Mouse (Mus musculus) midbrain, embryonic 15.5 days (tissue): Measurements from ENCODE around the gene B3galnt1. TPM values are rescaled to one million over a fixed set of nuclear protein-coding genes. Genes with fewer than 3 reads are reported as not detected.

ENCODE experiments used
- ATAC-seq: fragments of 200-750 bp; cut with Nextera tagmentation; replicated peaks from 2 replicates; pipeline ENCODE4 v1.8.0; 2017; ENCODE audit warnings: moderate TSS enrichment
- H3K27ac ChIP-seq: fragments of 300-500 bp; sonication (generic); 2 replicates; pipeline ENCODE4 v1.5.1; 2015; ENCODE audit warnings: mild to moderate bottlenecking, inconsistent platforms
- H3K27me3 ChIP-seq: fragments of 300-500 bp; sonication (generic); replicated peaks from 2 replicates; pipeline ENCODE4 v1.6.1; 2015; ENCODE audit warnings: inconsistent platforms
- H3K36me3 ChIP-seq: fragments of 300-500 bp; sonication (generic); replicated peaks from 2 replicates; pipeline ENCODE4 v1.6.1; 2015; ENCODE audit warnings: inconsistent platforms
- H3K4me1 ChIP-seq: fragments of 300-500 bp; sonication (generic); 2 replicates; pipeline ENCODE4 v1.6.1; 2015; ENCODE audit warnings: inconsistent platforms
- H3K4me2 ChIP-seq: fragments of 300-500 bp; sonication (generic); 2 replicates; pipeline ENCODE4 v1.6.1; 2015; ENCODE audit warnings: inconsistent platforms, mild to moderate bottlenecking, moderate library complexity
- H3K4me3 ChIP-seq: fragments of 300-500 bp; sonication (generic); 2 replicates; pipeline ENCODE4 v1.5.1; 2015; ENCODE audit warnings: mild to moderate bottlenecking, inconsistent platforms
- H3K9ac ChIP-seq: fragments of 300-500 bp; sonication (generic); 2 replicates; pipeline ENCODE4 v1.6.1; 2015; ENCODE audit warnings: mild to moderate bottlenecking, inconsistent platforms
- H3K9me3 ChIP-seq: fragments of 300-500 bp; sonication (generic); 2 replicates; pipeline ENCODE4 v1.6.1; 2016; ENCODE audit warnings: inconsistent platforms
- WGBS: fragments of 180-500 bp; shearing (Covaris S2); methylation state at CpG from one replicate; pipeline ENCODE4 v1.1.7; 2015; ENCODE audit warnings: mixed read lengths; 5-methylcytosine and 5-hydroxymethylcytosine counted together
- polyA plus RNA-seq: library from polyadenylated mRNA; unstranded; fragments of >200 nt; fragmentation: Nextera tagmentation; extraction: Ambion mirVana; gene quantifications from 2 replicates; pipeline ENCODE4 v1.2.1, GENCODE M21; 2015

Gene B3galnt1
- polyA plus RNA-seq, result 101 and 103 TPM in 2 replicates

DNA sequence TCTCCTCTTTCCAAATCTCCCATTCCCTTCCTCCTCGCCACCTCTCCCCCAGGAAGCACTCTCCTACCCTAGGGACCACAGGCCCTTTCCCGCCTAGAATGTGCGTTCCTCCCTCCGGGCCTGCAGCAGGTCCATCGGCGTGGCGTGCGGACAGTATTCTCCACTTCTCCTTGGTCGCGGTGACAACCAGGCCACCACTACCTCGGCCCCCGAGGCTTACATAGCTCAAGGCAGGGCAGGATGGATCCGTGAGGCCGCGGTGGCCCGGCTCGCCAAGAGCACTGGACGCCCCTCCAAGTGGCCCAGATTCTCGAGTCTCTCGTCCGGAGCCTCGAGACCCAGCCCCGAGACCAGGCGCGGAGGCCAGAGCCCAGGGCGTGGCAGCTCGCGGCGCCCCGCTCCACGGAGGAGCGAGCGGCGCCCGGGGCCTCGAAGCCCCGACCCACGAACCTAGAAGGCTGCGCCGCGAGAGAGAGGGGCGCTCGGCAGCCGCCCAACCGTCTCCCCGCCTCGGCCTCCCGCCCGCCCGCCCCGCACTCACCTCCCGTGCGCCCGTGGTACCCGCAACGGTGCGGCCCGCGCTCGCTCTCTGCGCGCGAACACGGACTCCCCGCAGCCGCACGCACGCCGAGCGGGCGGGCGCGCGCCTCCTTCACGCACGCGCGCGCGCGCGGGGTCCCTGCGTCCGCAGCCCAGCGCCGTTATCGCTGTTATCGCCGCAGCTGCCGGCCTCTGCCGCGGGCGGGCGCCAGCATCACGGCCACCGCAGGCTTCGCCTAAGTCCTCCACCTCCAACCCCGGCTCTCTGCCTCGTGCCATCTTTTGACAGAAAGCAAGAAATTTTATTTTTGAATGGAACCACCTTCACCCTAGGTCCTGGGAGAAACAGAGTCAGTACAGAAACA lies at the start of gene B3galnt1:
Gene B3galnt1, minus strand, starts transcription at position 700 of the 905 bp plus-strand sequence.
- peak within 1 kb of the TSS; percentile 64 for H3K4me2 ChIP-seq
- ATAC-seq, result peak; percentile 88
- whole genome bisulfite sequencing, result under 1% methylated on average over 94 of the region's 99 CpGs

DNA sequence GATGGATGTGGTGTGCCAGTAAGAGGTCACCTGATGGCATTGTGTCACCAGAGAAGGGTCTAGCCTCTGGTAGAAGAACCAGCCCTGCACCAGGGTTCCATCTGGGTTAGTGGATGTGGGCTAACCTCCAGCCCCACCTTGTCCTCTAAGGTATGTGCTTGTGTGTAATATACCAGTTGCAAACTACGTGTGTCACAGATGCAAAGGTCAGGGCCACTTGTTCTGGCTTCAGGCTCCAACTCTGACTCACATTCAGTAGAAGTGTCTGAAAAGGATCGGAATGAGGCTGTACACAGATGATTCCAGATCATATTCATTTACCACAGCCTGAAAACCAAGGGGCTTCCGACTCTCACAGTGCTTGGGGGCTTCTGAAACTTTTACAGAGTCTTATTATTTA lies 35.8 kb upstream of the B3galnt1 start:
- 92% methylated on average over 3 of the region's 3 CpGs for WGBS
- no peak for ATAC-seq
- H3K4me3 ChIP-seq, result no peak overlapping the region
- no peak overlapping the region for H3K4me2 ChIP-seq
- no peaks in the 10 kb centered on the region for H3K27me3 ChIP-seq
- no peaks in the 10 kb centered on the region for H3K36me3 ChIP-seq
- no peaks in the 10 kb centered on the region for H3K4me1 ChIP-seq
- H3K27ac ChIP-seq, result no peak overlapping the region
- no peaks in the 10 kb centered on the region for H3K9me3 ChIP-seq
- no peak overlapping the region for H3K9ac ChIP-seq

More for the DNA sequence above, at the start of gene B3galnt1:
- H3K9me3 ChIP-seq, result no peaks in the 10 kb centered on the region
- H3K36me3 ChIP-seq, result no peaks in the 10 kb centered on the region
- peaks cover 37% of the 10 kb centered on the region for H3K4me1 ChIP-seq
- H3K9ac ChIP-seq, result peak within 1 kb of the TSS; percentile 83
- H3K27ac ChIP-seq, result peak within 1 kb of the TSS; percentile 87
- H3K27me3 ChIP-seq, result no peaks in the 10 kb centered on the region
- peak within 1 kb of the TSS; percentile 77 for H3K4me3 ChIP-seq

DNA sequence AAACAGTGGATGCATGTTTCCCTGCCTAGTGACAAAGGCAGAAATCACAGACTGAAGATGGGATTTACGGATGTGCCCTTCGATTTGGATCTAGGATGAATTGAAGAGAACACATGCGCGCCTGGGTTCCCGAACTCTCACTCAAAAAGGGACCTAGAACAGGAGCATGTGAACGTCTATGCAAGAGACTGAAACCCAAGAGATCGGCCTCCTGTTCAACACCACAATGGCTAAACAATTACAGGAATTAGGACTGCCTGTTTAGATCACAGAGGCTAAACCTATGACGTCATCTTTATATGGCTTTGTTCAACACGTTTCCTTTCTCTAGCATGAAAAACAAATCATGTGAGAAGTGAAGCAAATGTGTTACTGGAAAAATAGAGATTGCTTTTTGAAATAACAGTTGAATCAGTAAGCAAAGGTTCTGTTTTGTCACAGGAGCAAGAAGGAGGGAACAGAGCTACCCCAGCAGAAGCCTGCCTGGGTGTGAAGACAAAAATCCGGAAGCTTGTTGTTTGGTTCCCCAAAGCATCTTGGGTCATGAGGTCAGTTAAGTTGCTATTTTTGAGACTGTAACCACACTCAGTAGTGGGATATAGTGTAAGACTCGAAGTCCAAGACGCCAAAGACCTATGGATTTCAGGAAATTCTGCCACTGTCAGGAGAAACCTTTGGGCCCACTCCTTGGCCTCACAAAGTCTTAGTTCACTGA lies 35.1 kb upstream of the B3galnt1 start:
- H3K27ac ChIP-seq, result no peak overlapping the region
- H3K36me3 ChIP-seq, result no peaks in the 10 kb centered on the region
- WGBS, result 76% methylated on average over 12 of the region's 12 CpGs
- ATAC-seq, result no peak
- no peak overlapping the region for H3K4me3 ChIP-seq
- no peaks in the 10 kb centered on the region for H3K9me3 ChIP-seq
- no peak overlapping the region for H3K9ac ChIP-seq
- H3K27me3 ChIP-seq, result no peaks in the 10 kb centered on the region
- no peaks in the 10 kb centered on the region for H3K4me1 ChIP-seq
- H3K4me2 ChIP-seq, result no peak overlapping the region

DNA sequence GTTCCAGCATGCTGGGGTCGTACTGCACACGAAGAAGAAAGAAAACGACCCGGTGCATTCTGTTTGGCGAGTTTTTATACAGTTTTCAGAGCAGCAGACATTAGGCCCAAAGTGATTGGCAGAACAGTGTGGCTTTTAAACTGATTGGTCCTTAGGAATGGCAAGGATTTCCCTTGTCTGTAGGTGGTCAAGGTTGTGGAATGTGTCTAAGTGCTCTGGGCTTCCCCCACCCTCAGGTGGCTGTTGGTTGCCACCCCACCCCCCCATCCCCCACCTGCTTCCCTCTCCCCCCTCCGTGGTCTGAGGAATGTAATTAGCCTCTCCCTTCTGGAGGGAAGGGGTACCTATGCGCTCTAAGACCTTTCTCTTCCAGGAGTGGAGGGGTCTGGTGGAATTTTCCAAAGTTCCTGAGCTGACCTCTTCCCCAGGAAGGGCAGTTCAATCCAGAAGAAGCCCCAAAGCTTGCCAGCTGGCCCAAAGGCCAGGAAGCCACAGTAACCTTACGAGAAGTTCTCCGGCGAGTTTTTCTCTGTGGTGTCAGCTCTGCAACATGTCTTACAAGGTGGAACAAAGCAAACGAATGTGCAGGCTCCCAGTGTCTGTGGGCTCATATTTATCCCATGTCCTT lies 28.3 kb upstream of the B3galnt1 start:
- Histone ChIP-seq H3K4me2 (no peak overlapping the region), H3K27me3 (no peaks in the 10 kb centered on the region), H3K36me3 (no peaks in the 10 kb centered on the region), H3K4me3 (no peak overlapping the region), H3K27ac (no peak overlapping the region), H3K9me3 (no peaks in the 10 kb centered on the region), H3K4me1 (no peaks in the 10 kb centered on the region), H3K9ac (no peak overlapping the region)
- 79% methylated on average over 11 of the region's 11 CpGs for WGBS
- ATAC-seq, result no peak

DNA sequence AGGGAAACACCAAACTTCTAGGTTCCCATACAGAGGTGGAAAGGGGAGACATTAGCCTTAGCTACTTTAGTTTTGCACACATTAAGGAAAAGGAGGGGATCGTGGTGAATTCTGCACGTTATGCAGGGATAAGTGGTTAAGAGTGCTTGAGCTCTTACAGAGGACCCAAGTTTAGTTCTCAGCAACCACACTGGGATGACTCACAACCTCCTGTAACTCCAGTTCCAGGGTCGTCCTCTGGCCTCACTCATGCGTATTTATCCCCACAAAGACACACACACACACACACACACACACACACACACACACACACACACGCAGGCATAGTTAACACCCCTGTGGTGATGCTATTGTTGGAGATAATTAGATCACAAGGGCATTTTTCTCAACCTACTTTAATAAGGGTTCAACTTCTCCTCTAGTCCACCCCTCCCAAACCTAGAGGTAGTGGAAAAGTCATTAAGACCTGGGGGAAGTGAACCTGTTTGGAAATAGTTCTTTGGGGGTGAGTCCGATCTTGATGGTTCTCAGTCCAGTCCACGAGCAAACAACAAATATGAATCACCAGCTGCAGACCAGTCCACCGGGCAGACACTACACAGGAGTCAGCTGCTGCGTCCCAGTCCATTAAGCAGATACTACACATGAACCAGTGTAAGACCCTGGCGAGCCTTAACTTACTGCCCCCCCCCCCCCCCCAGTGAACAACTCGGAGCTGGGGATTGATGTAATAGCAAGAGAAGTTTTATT lies 27.6 kb upstream of the B3galnt1 start:
- H3K4me1 ChIP-seq, result no peaks in the 10 kb centered on the region
- no peaks in the 10 kb centered on the region for H3K9me3 ChIP-seq
- no peaks in the 10 kb centered on the region for H3K27me3 ChIP-seq
- no peak for ATAC-seq
- WGBS, result 80% methylated on average over 11 of the region's 11 CpGs
- no peak overlapping the region for H3K4me2 ChIP-seq
- H3K4me3 ChIP-seq, result no peak overlapping the region
- H3K36me3 ChIP-seq, result no peaks in the 10 kb centered on the region
- no peak overlapping the region for H3K27ac ChIP-seq
- no peak overlapping the region for H3K9ac ChIP-seq

DNA sequence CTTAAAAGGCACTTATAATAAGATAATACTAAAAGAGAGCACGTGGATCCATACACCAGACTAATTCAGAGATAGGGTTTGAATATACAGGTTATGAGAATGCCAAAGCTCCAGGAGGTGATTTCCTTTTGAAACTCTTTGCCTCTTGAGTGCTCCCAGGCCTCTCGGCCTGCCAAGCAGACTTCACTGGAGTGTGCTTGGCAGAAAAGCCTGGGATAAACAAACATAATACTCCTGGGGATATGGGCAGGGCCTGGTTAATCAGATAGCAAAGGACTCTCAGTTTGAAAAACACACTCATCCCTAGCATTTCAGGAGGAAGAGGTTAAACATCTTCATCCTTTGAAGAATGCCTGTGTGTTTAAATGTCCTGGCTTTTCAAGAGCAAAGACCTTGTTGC lies 25.4 kb upstream of the B3galnt1 start:
- H3K27ac ChIP-seq, result no peak overlapping the region
- no peaks in the 10 kb centered on the region for H3K36me3 ChIP-seq
- H3K9me3 ChIP-seq, result no peaks in the 10 kb centered on the region
- no peaks in the 10 kb centered on the region for H3K27me3 ChIP-seq
- 72% methylated on average over 2 of the region's 2 CpGs for WGBS
- no peaks in the 10 kb centered on the region for H3K4me1 ChIP-seq
- no peak for ATAC-seq
- no peak overlapping the region for H3K4me2 ChIP-seq
- H3K4me3 ChIP-seq, result no peak overlapping the region
- H3K9ac ChIP-seq, result no peak overlapping the region

DNA sequence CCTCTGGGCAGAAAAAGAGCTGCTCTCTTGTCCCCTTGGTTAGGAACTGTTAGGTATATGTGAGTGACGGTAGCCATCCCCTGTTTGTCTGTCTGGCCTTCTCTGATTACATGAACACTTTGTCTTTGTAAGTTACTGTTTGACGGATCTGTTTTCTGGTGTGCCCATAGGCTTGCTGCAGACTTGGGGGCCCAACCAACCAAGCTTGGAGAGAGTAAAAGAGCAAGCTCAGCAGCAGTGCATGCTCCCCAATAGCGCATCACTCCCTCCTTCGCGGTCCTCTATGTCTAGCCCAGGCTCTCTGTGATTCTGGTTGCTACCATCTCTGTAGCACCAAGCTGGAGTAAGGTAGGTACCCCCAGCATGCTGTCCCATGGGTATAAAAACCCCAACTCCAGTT lies 9.1 kb upstream of the B3galnt1 start:
- no peak for ATAC-seq
- H3K4me3 ChIP-seq, result no peak overlapping the region
- peaks cover 5% of the 10 kb centered on the region; the same call in 1 of the 2 replicates for H3K9me3 ChIP-seq
- no peaks in the 10 kb centered on the region for H3K36me3 ChIP-seq
- H3K9ac ChIP-seq, result no peak overlapping the region
- H3K4me2 ChIP-seq, result no peak overlapping the region
- 89% methylated on average over 5 of the region's 5 CpGs for WGBS
- H3K27me3 ChIP-seq, result no peaks in the 10 kb centered on the region
- no peaks in the 10 kb centered on the region for H3K4me1 ChIP-seq
- H3K27ac ChIP-seq, result no peak overlapping the region

DNA sequence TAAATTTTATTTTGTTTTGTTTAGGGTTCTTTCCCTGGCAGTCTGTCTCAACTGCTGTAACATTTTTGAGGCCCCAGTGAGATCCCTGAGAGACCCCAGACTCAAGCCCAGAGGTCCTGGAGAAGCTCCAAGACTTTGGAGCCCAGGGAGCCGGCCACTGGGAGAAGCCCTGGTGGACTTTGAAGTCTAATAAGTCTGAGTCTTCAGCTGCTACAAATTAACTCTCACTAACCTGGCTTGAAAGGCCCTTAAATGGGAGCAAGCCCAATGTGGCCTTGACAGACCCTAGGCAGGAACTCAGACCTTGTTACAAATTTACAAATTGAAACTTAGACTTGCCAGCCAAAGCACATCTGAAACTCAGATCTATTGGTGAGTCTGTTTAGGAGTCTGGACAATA lies 8.7 kb upstream of the B3galnt1 start:
- Histone ChIP-seq H3K27me3 (no peaks in the 10 kb centered on the region), H3K36me3 (no peaks in the 10 kb centered on the region), H3K4me1 (no peaks in the 10 kb centered on the region), H3K4me3 (no peak overlapping the region), H3K4me2 (no peak overlapping the region), H3K9me3 (0 out of 2 replicates have a peak, but pooled peaks cover under 1% of the 10 kb centered on the region), H3K9ac (no peak overlapping the region), H3K27ac (no peak overlapping the region)
- WGBS, result 44% methylated on average over 1 of the region's 1 CpGs
- no peak for ATAC-seq

DNA sequence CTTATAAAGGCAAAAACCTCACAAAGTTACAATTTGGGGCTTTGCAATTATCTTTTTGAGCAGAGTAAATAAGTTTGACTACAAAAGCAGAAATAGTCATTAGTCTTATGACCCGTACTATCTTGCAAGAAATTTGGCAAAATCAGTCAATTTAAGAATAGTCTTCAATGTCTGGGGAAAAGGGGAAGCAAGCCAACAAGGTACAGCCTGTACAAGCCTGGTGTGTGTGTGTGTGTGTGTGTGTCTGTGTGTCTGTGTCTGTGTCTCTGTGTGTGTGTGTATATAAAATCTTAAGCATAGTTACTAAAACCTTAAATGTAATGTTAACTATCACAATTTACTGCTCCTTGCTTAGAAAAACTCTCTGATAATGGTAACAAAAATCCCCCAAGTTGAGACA lies 8.2 kb upstream of the B3galnt1 start:
- H3K9ac ChIP-seq, result no peak overlapping the region
- 95% methylated on average over 1 of the region's 1 CpGs for whole genome bisulfite sequencing
- no peak for ATAC-seq
- no peak overlapping the region for H3K4me3 ChIP-seq
- H3K4me2 ChIP-seq, result no peak overlapping the region
- H3K4me1 ChIP-seq, result no peaks in the 10 kb centered on the region
- H3K9me3 ChIP-seq, result no peaks in the 10 kb centered on the region
- H3K27ac ChIP-seq, result no peak overlapping the region
- H3K36me3 ChIP-seq, result no peaks in the 10 kb centered on the region
- H3K27me3 ChIP-seq, result no peaks in the 10 kb centered on the region

DNA sequence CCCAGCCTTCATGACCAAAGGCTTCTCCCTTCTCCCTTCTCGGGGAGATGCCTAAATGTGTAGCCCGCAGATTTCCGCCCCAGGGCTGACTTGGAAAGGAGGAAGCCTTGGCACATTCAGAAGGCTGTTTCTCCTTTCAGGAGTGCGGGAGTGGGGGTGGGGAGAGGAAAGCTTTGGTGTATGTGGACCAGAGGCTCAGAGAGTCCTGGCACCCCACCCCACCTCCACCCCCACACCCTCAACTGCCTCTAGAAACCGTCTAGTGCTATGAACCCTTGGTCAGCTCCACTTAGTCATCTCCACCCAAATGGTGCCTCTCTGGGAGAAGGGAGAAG lies 373 bp upstream of the B3galnt1 start:
- H3K9ac ChIP-seq, result peak overlapping the region; percentile 83
- no peaks in the 10 kb centered on the region for H3K36me3 ChIP-seq
- 18% methylated on average over 5 of the region's 5 CpGs for WGBS
- H3K27me3 ChIP-seq, result no peaks in the 10 kb centered on the region
- H3K27ac ChIP-seq, result peak overlapping the region; percentile 87
- no peaks in the 10 kb centered on the region for H3K9me3 ChIP-seq
- ATAC-seq, result peak; percentile 45
- peak overlapping the region; percentile 64 for H3K4me2 ChIP-seq
- peaks cover 37% of the 10 kb centered on the region for H3K4me1 ChIP-seq
- H3K4me3 ChIP-seq, result peak overlapping the region; percentile 77

DNA sequence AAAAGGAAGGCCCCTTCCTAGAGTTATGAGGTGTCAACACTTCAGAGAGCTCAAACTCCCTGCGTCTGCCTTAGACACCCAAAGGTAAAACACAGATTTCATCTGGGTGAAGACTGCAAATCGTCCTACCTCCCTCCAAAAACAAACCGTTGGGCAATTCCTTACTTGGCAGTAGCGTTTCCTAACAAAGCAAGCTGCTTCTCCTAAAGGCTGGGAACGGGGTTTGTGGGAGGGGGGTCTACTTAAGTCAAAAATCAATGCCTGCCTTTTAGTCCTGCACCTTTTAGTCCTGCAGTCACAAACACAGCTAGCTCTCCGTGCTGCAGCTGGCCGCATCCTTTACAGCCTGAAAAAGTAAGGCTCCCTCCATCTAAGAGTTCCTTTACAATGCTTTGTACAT lies 944 bp downstream of the B3galnt1 start:
- no peaks in the 10 kb centered on the region for H3K27me3 ChIP-seq
- ATAC-seq, result peak; percentile 18
- H3K36me3 ChIP-seq, result no peaks in the 10 kb centered on the region
- H3K4me1 ChIP-seq, result peaks cover 37% of the 10 kb centered on the region
- peak overlapping the region; percentile 77 for H3K4me3 ChIP-seq
- peak overlapping the region; percentile 64 for H3K4me2 ChIP-seq
- WGBS, result 5% methylated on average over 7 of the region's 7 CpGs
- peak overlapping the region; percentile 87 for H3K27ac ChIP-seq
- H3K9ac ChIP-seq, result peak overlapping the region; percentile 83
- no peaks in the 10 kb centered on the region for H3K9me3 ChIP-seq

DNA sequence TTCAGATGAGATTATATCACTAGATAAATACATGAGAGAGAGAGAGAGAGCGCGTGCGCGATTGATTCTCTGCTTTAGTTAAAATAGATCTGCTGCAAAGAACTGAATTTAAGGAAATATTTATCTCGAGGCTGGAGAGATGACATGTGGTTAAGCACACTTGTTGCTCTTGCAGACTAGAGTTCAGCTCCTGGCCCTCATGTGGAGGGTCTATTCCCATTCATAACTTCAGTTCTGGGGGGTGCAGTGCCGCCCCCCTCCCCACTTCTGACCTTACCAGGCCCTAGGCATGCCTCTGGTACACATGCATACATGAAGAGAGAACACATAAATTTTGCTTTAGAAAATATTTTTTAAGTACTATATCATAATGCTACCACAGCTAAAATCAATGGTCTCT lies 1.5 kb downstream of the B3galnt1 start:
- ATAC-seq, result no peak
- Histone ChIP-seq H3K27ac (no peak overlapping the region), H3K9ac (peak overlapping the region; percentile 83), H3K4me2 (peak overlapping the region; percentile 64), H3K9me3 (no peaks in the 10 kb centered on the region), H3K4me1 (peaks cover 37% of the 10 kb centered on the region), H3K36me3 (no peaks in the 10 kb centered on the region), H3K4me3 (peak overlapping the region; percentile 77), H3K27me3 (no peaks in the 10 kb centered on the region)
- 88% methylated on average over 6 of the region's 6 CpGs for WGBS
